Mouse (Mus musculus) neural tube, embryonic 15.5 days (tissue): ENCODE measurements around the gene Ubn1. TPM values are rescaled to one million over a fixed set of nuclear protein-coding genes. Genes with fewer than 3 reads are reported as not detected.
A peak's percentile ranks its signal among the peaks of the same experiment; 100 is the strongest.

Source experiments
- ATAC-seq: fragments of 200-750 bp; cut with Nextera tagmentation; 2 replicates; pipeline ENCODE4 v1.8.0; 2017; ENCODE audit warnings: mild to moderate bottlenecking, moderate TSS enrichment, moderate library complexity; ENCODE audit not compliant: low FRiP score
- H3K27ac ChIP-seq: fragments of 300-500 bp; sonication (generic); replicated peaks from 2 replicates; pipeline ENCODE4 v1.5.1; 2015; ENCODE audit warnings: mild to moderate bottlenecking, inconsistent platforms
- H3K27me3 ChIP-seq: fragments of 300-500 bp; sonication (generic); replicated peaks from 2 replicates; pipeline ENCODE4 v1.6.1; 2015; ENCODE audit warnings: inconsistent platforms
- H3K36me3 ChIP-seq: fragments of 300-500 bp; sonication (generic); 2 replicates; pipeline ENCODE4 v1.6.1; 2015; ENCODE audit warnings: inconsistent platforms
- H3K4me1 ChIP-seq: fragments of 300-500 bp; sonication (generic); 2 replicates; pipeline ENCODE4 v1.6.1; 2015; ENCODE audit warnings: inconsistent platforms
- H3K4me2 ChIP-seq: fragments of 300-500 bp; sonication (generic); 2 replicates; pipeline ENCODE4 v1.6.1; 2015; ENCODE audit warnings: inconsistent platforms, mild to moderate bottlenecking, moderate library complexity
- H3K4me3 ChIP-seq: fragments of 300-500 bp; sonication (generic); replicated peaks from 2 replicates; pipeline ENCODE4 v1.5.1; 2015; ENCODE audit warnings: mild to moderate bottlenecking, inconsistent platforms
- H3K9ac ChIP-seq: fragments of 300-500 bp; sonication (generic); replicated peaks from 2 replicates; pipeline ENCODE4 v1.6.1; 2015; ENCODE audit warnings: mild to moderate bottlenecking, inconsistent platforms
- H3K9me3 ChIP-seq: fragments of 300-500 bp; sonication (generic); replicated peaks from 2 replicates; pipeline ENCODE4 v1.6.1; 2016; ENCODE audit warnings: inconsistent platforms
- WGBS: fragments of 180-500 bp; shearing (Covaris S2); methylation state at CpG from one replicate; pipeline ENCODE4 v1.1.7; 2015; ENCODE audit warnings: mixed read lengths; 5-methylcytosine and 5-hydroxymethylcytosine counted together
- polyA plus RNA-seq: library from polyadenylated mRNA; unstranded; fragments of >200 nt; fragmentation: Nextera tagmentation; extraction: Ambion mirVana; gene quantifications from 2 replicates; pipeline ENCODE4 v1.2.1, GENCODE M21; 2015

Gene Ubn1
- polyA plus RNA-seq: 11.1 and 14.6 TPM in 2 replicates

- H3K4me3 ChIP-seq: peak within 1 kb of the TSS; percentile 98
- no peaks in the 10 kb centered on the region for H3K27me3 ChIP-seq
- peak; percentile 100 for ATAC-seq
- no peaks in the 10 kb centered on the region for H3K9me3 ChIP-seq
- peak within 1 kb of the TSS; percentile 94 for H3K4me2 ChIP-seq
- peaks cover 29% of the 10 kb centered on the region for H3K36me3 ChIP-seq
- peaks cover 42% of the 10 kb centered on the region for H3K4me1 ChIP-seq
- H3K9ac ChIP-seq: peak within 1 kb of the TSS; percentile 91
- under 1% methylated on average over 49 of the region's 56 CpGs for WGBS
- H3K27ac ChIP-seq: peak within 1 kb of the TSS; percentile 97
Observed at GRCm38 (mm10) chr16:5049774-5050234, at the start of gene Ubn1, which contains the start of gene Glyr1. TSS of gene Ubn1 (plus strand) at chr16:5050057. TSS of gene Glyr1 (minus strand) at chr16:5049863.

GRCm38 (mm10) chr16:5000611-5001010 lies 49.2 kb upstream of the Ubn1 start:
- ATAC-seq: no peak
- H3K4me2 ChIP-seq: no peak overlapping the region
- H3K36me3 ChIP-seq: no peaks in the 10 kb centered on the region
- no peak overlapping the region for H3K9ac ChIP-seq
- no peaks in the 10 kb centered on the region for H3K27me3 ChIP-seq
- H3K27ac ChIP-seq: no peak overlapping the region
- no peaks in the 10 kb centered on the region for H3K9me3 ChIP-seq
- no peak overlapping the region for H3K4me3 ChIP-seq
- 82% methylated on average over 3 of the region's 3 CpGs for WGBS
- no peaks in the 10 kb centered on the region for H3K4me1 ChIP-seq

- Histone ChIP-seq H3K36me3 (peaks cover 21% of the 10 kb centered on the region), H3K27me3 (no peaks in the 10 kb centered on the region), H3K9ac (no peak within 1 kb of the TSS), H3K4me1 (peaks cover 12% of the 10 kb centered on the region), H3K27ac (no peak within 1 kb of the TSS), H3K4me3 (no peak within 1 kb of the TSS), H3K9me3 (no peaks in the 10 kb centered on the region), H3K4me2 (no peak within 1 kb of the TSS)
- no peak for ATAC-seq
- 68% methylated on average over 5 of the region's 5 CpGs for WGBS
Observed at GRCm38 (mm10) chr16:5007067-5007466, 42.8 kb upstream of the Ubn1 start, which contains the start of gene Smim22. TSS of gene Smim22 (plus strand) at chr16:5007288.

GRCm38 (mm10) chr16:5007492-5007891 lies 42.4 kb upstream of the Ubn1 start:
- Histone ChIP-seq H3K4me1 (peaks cover 16% of the 10 kb centered on the region), H3K9ac (no peak overlapping the region), H3K4me3 (no peak overlapping the region), H3K36me3 (peaks cover 21% of the 10 kb centered on the region), H3K27ac (no peak overlapping the region), H3K4me2 (no peak overlapping the region), H3K9me3 (no peaks in the 10 kb centered on the region), H3K27me3 (no peaks in the 10 kb centered on the region)
- ATAC-seq: no peak
- WGBS: 53% methylated on average over 6 of the region's 6 CpGs

- no peaks in the 10 kb centered on the region for H3K27me3 ChIP-seq
- 87% methylated on average over 12 of the region's 12 CpGs for WGBS
- no peaks in the 10 kb centered on the region for H3K9me3 ChIP-seq
- peaks cover 20% of the 10 kb centered on the region for H3K4me1 ChIP-seq
- ATAC-seq: no peak
- no peak overlapping the region for H3K27ac ChIP-seq
- no peak overlapping the region for H3K9ac ChIP-seq
- H3K4me2 ChIP-seq: no peak overlapping the region
- H3K36me3 ChIP-seq: peaks cover 21% of the 10 kb centered on the region
- no peak overlapping the region for H3K4me3 ChIP-seq
Observed at GRCm38 (mm10) chr16:5008076-5008475, 41.8 kb upstream of the Ubn1 start.

GRCm38 (mm10) chr16:5010371-5010935 lies 39.4 kb upstream of the Ubn1 start:
- H3K4me1 ChIP-seq: peaks cover 20% of the 10 kb centered on the region
- H3K9ac ChIP-seq: no peak overlapping the region
- 80% methylated on average over 10 of the region's 10 CpGs for WGBS
- no peak overlapping the region for H3K27ac ChIP-seq
- peaks cover 32% of the 10 kb centered on the region for H3K36me3 ChIP-seq
- H3K4me2 ChIP-seq: no peak overlapping the region
- no peak overlapping the region for H3K4me3 ChIP-seq
- H3K9me3 ChIP-seq: no peaks in the 10 kb centered on the region
- H3K27me3 ChIP-seq: no peaks in the 10 kb centered on the region
- no peak for ATAC-seq

GRCm38 (mm10) chr16:5011285-5011684 lies 38.6 kb upstream of the Ubn1 start:
- H3K9me3 ChIP-seq: no peaks in the 10 kb centered on the region
- H3K4me3 ChIP-seq: no peak overlapping the region
- WGBS: 90% methylated on average over 7 of the region's 7 CpGs
- ATAC-seq: no peak
- peaks cover 40% of the 10 kb centered on the region for H3K36me3 ChIP-seq
- no peak overlapping the region for H3K27ac ChIP-seq
- H3K27me3 ChIP-seq: no peaks in the 10 kb centered on the region
- peaks cover 20% of the 10 kb centered on the region for H3K4me1 ChIP-seq
- no peak overlapping the region for H3K9ac ChIP-seq
- H3K4me2 ChIP-seq: no peak overlapping the region

- peaks cover 51% of the 10 kb centered on the region for H3K36me3 ChIP-seq
- WGBS: 53% methylated on average over 13 of the region's 13 CpGs
Observed at GRCm38 (mm10) chr16:5012036-5013005, 37.5 kb upstream of the Ubn1 start.

GRCm38 (mm10) chr16:5013054-5013838 lies 36.6 kb upstream of the Ubn1 start, which contains the start of gene Rogdi:
TSS of gene Rogdi (minus strand) at chr16:5013553.
- Histone ChIP-seq H3K27ac (peak within 1 kb of the TSS; percentile 86), H3K4me2 (peak within 1 kb of the TSS; percentile 78), H3K36me3 (peaks cover 60% of the 10 kb centered on the region), H3K4me3 (peak within 1 kb of the TSS; percentile 61), H3K9me3 (no peaks in the 10 kb centered on the region), H3K4me1 (peaks cover 20% of the 10 kb centered on the region), H3K27me3 (no peaks in the 10 kb centered on the region), H3K9ac (peak within 1 kb of the TSS; percentile 61)
- peak; percentile 99 for ATAC-seq
- whole genome bisulfite sequencing: under 1% methylated on average over 63 of the region's 63 CpGs

More at GRCm38 (mm10) chr16:5012036-5013005, 37.5 kb upstream of the Ubn1 start:
- ATAC-seq: no peak
- H3K27ac ChIP-seq: peak overlapping the region; percentile 86
- peak overlapping the region; percentile 61 for H3K4me3 ChIP-seq
- peak overlapping the region; percentile 78 for H3K4me2 ChIP-seq
- no peaks in the 10 kb centered on the region for H3K9me3 ChIP-seq
- peak overlapping the region; percentile 61 for H3K9ac ChIP-seq
- no peaks in the 10 kb centered on the region for H3K27me3 ChIP-seq
- peaks cover 20% of the 10 kb centered on the region for H3K4me1 ChIP-seq

- no peak overlapping the region for H3K27ac ChIP-seq
- no peaks in the 10 kb centered on the region for H3K9me3 ChIP-seq
- no peak overlapping the region for H3K9ac ChIP-seq
- no peak for ATAC-seq
- H3K27me3 ChIP-seq: no peaks in the 10 kb centered on the region
- no peak overlapping the region for H3K4me3 ChIP-seq
- H3K4me2 ChIP-seq: no peak overlapping the region
- 92% methylated on average over 4 of the region's 4 CpGs for WGBS
- peaks cover 20% of the 10 kb centered on the region for H3K4me1 ChIP-seq
- H3K36me3 ChIP-seq: peaks cover 64% of the 10 kb centered on the region
Observed at GRCm38 (mm10) chr16:5014578-5014977, 35.3 kb upstream of the Ubn1 start.

- Histone ChIP-seq H3K27me3 (no peaks in the 10 kb centered on the region), H3K4me1 (no peaks in the 10 kb centered on the region), H3K9me3 (no peaks in the 10 kb centered on the region), H3K4me3 (no peak overlapping the region), H3K27ac (no peak overlapping the region), H3K36me3 (peaks cover 94% of the 10 kb centered on the region), H3K9ac (no peak overlapping the region), H3K4me2 (no peak overlapping the region)
- ATAC-seq: no peak
- WGBS: 94% methylated on average over 3 of the region's 3 CpGs
Observed at GRCm38 (mm10) chr16:5024021-5024420, 25.8 kb upstream of the Ubn1 start.
